Mouse (Mus musculus) E14TG2a.4 (cell line): ENCODE results near the gene Gch1.

ENCODE experiments used
- H3K27me3 ChIP-seq: 2 replicates; pipeline ENCODE4 v1.6.1; 2014; ENCODE audit warnings: low read length, control low read depth; ENCODE audit not compliant: insufficient read depth
- H3K36me3 ChIP-seq: 2 replicates; pipeline ENCODE4 v1.6.1; 2014; ENCODE audit warnings: low read length, control low read depth; ENCODE audit not compliant: insufficient read depth
- H3K4me1 ChIP-seq: replicated peaks from 2 replicates; pipeline ENCODE4 v1.6.1; 2014; ENCODE audit warnings: low read depth, low read length, control low read depth
- H3K4me3 ChIP-seq: replicated peaks from 2 replicates; pipeline ENCODE4 v1.5.1; 2014; ENCODE audit warnings: mild to moderate bottlenecking, low read length
- H3K9me3 ChIP-seq: 2 replicates; pipeline ENCODE4 v1.6.1; 2014; ENCODE audit warnings: low read length, control low read depth
- CTCF ChIP-seq: conservative IDR thresholded peaks from 2 replicates; pipeline ENCODE4 v1.5.1; 2014; ENCODE audit warnings: low read length
- NANOG ChIP-seq: IDR thresholded peaks from 2 replicates; pipeline ENCODE4 v1.6.1; 2014; ENCODE audit warnings: borderline replicate concordance, low read length, mixed read lengths
- POU5F1 ChIP-seq: IDR thresholded peaks from 2 replicates; pipeline ENCODE4 v1.6.1; 2014; ENCODE audit warnings: low read length, borderline replicate concordance

The Gch1 gene

DNA sequence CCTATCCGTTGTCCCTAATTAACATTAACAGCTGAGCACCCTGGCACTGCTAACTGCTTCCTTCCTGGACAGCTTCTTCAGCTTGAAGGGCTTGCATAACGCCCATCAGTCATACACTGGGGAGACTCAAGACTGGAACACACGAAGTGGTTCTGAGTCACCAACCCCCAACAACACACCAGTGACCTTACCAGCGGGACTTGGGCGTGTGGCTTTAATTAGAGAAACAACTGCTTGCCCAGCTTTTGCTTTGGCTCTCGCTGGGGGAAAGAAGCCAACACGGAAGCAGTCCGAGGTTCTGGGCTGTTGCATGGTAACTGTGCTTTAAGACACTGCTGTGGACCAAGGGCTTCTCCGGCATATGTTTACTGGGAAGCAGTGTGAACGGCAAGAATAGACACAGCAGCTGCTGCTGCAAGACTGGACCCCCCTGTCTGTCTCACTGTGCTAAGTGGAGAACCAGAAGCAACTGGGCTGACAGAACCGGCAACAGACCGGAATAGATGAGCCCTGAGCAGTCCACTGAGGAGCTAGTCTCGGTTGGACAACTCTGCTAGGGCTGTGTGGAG, 11.3 kb downstream of the Gch1 start:
- H3K36me3 ChIP-seq = no peaks in the 10 kb centered on the region
- no peaks in the 10 kb centered on the region for H3K9me3 ChIP-seq
- H3K27me3 ChIP-seq = no peaks in the 10 kb centered on the region
- TF ChIP-seq POU5F1 (no peak), CTCF (no peak), NANOG (no peak)
- no peaks in the 10 kb centered on the region for H3K4me1 ChIP-seq
- no peak overlapping the region for H3K4me3 ChIP-seq

DNA sequence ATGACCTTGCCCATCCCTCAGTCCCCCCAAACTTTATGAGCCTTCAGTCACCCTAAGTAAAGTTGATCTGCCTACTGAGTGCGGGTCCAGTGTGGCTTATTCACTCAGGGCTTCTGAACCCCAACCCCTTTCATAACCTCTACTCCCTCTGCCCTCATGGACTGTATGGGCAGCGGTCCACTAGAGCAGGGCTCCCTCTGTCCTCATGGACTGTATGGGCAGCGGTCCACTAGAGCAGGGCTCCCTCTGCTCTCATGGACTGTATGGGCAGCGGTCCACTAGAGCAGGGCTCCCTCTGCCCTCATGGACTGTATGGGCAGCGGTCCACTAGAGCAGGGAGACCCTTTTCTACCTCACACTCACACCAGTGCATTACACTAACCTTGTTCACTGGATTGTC, 13.0 kb downstream of the Gch1 start:
- no peaks in the 10 kb centered on the region for H3K36me3 ChIP-seq
- no peak for TF ChIP-seq CTCF
- no peak for TF ChIP-seq NANOG
- no peak for TF ChIP-seq POU5F1
- no peaks in the 10 kb centered on the region for H3K9me3 ChIP-seq
- H3K4me1 ChIP-seq = no peaks in the 10 kb centered on the region
- no peaks in the 10 kb centered on the region for H3K27me3 ChIP-seq
- H3K4me3 ChIP-seq = no peak overlapping the region

DNA sequence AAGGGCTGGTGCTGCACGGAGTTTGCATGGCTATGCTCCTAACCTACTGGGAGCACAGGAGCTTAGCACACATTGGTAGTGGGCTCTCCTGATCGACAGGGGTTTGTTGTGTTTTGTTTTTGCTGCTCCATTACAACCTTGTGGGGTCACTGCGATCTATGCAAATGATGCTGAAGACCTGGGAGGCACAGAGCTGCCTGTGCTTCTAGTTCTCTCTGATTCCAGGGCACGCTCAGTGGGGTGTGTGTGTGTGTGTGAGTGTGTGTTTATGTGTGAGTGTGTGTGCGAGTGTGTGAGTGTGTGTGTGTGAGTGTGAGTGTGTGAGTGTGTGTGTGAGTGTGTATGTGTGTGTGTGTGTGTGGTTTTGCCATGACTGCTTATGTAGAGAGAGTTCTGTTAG, 14.1 kb downstream of the Gch1 start:
- Histone ChIP-seq H3K36me3 (no peaks in the 10 kb centered on the region), H3K4me3 (no peak overlapping the region), H3K9me3 (no peaks in the 10 kb centered on the region), H3K27me3 (no peaks in the 10 kb centered on the region), H3K4me1 (no peaks in the 10 kb centered on the region)
- TF ChIP-seq POU5F1 (no peak), NANOG (no peak)

DNA sequence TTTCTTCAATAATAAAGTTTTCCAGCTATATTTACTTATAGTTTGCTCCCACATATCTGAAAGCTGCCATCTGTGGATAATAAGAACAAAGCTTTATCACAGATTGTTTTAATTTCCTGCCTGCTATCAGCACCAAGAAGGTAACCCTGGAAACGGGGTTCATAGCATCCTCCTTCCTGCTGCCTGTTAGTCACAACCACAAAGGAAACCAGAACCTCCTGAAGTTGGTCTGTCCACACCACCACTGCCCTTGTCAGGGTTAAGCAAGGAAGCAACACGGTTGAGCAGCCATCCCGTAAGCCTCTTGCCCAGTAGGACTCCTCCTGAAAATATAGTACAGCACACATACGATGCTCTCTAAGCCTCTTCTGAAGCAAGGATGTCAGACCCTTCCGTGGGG, 17.1 kb downstream of the Gch1 start:
- Histone ChIP-seq H3K36me3 (no peaks in the 10 kb centered on the region), H3K9me3 (no peaks in the 10 kb centered on the region), H3K4me3 (no peak overlapping the region), H3K4me1 (no peaks in the 10 kb centered on the region), H3K27me3 (no peaks in the 10 kb centered on the region)
- TF ChIP-seq NANOG (no peak), CTCF (no peak)

DNA sequence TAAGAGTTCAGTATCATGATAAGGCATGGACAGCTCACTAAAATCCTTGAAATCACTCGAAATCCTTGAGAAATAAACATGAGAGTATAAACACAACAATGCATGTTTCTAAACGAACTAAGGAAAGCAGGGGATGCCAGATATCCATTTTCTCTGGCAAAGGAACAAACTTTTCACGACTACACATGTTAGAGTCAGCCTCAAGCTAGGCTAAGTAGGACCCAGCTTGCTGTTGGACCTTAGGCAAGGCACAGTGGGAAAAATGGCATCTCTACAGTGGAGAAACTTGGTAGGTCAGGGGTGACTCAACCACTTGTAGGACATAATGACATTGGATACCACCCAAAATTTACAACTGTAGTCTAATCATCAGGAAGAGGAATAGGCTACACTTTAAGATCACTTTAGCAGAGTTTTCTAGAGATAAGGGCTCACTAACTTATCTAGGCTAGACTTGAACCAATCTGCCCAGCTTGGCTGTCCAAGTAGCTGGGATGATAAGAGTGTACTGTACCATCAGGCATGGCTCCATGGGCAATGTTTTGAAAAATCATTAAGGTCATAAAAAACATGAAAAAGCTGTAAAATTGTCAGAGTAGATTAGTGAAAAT, 18.6 kb downstream of the Gch1 start:
- Histone ChIP-seq H3K27me3 (no peaks in the 10 kb centered on the region), H3K36me3 (no peaks in the 10 kb centered on the region), H3K9me3 (no peaks in the 10 kb centered on the region), H3K4me3 (no peak overlapping the region), H3K4me1 (no peaks in the 10 kb centered on the region)
- no peak for TF ChIP-seq CTCF
- no peak for TF ChIP-seq NANOG
- no peak for TF ChIP-seq POU5F1

DNA sequence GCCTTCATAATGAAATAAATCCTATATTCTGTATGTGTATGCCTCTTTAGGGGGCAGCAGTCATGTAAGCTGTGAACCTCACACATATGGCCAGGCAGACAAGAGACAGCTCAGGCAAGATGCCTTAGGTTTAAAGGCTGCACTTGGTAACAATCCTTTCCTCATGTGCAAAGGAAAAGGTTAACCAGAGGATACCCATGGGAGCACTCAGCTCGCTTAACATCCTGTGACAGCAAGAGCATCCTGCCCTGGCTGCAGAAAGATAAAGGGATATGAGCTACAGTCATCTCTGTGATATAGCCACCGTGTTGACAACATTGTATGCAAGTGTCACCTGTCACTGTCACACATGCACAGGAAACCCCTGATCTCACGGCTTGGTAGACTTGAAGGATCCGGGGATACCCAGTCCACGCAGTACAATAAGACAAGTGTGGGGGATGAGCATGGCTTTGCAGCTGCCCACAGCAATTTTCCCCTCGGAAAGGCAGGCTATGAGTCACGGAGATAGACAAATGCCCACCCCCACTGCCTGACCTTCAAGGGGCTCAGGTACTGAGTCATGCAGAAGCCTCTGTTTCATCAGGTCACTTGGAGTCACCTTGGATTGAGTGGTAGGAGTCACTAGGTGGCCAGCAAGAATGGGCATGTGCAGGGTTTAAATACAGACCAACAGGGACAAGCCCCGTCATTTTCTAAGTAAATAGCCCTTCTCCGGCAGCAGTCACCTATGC, 19.4 kb downstream of the Gch1 start:
- Histone ChIP-seq H3K4me1 (no peaks in the 10 kb centered on the region), H3K36me3 (no peaks in the 10 kb centered on the region), H3K4me3 (no peak overlapping the region), H3K9me3 (no peaks in the 10 kb centered on the region), H3K27me3 (no peaks in the 10 kb centered on the region)
- TF ChIP-seq CTCF (no peak), NANOG (no peak), POU5F1 (no peak)

DNA sequence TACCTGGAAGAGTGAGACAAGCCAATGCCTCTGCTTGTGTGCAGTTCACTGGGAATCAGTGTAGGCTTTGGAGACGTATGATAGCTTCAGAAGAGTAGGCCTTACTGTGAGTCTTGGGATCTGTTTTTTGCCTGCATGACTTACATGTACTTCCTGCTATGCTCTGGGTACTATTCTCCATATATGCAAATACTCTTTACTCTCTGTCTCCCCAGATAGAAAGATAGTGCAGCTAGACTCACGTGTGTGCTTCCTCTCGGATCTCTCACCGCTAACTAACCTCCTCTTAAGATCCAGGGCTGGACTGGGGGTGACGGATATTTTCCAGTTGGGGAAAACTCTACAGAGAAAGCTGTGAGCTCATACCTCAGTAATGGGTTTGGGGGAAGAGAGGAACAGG, 23.5 kb downstream of the Gch1 start:
- Histone ChIP-seq H3K4me1 (no peaks in the 10 kb centered on the region), H3K36me3 (no peaks in the 10 kb centered on the region), H3K27me3 (no peaks in the 10 kb centered on the region), H3K9me3 (no peaks in the 10 kb centered on the region), H3K4me3 (no peak overlapping the region)
- TF ChIP-seq POU5F1 = no peak
- TF ChIP-seq CTCF = no peak
- no peak for TF ChIP-seq NANOG

DNA sequence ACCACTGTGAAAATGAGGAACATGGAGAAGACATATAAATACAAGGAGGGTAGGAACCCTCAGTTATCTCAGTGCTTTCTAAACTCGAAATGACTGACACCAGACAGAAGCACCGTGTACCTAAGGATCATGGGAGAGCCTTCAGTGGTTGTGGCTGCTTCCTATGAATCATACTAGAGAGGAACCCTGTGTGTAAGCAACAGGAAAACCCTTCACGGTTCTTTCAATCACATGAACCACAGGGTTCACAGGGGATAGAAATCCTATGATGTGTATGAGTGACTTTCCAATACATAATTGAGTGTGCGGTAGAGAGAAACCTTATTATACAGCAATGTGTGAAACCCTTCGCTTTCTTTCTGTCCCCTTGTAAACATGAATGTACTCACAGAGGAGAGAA, 24.1 kb downstream of the Gch1 start:
- H3K36me3 ChIP-seq = no peaks in the 10 kb centered on the region
- H3K4me1 ChIP-seq = no peaks in the 10 kb centered on the region
- no peaks in the 10 kb centered on the region for H3K27me3 ChIP-seq
- no peak for TF ChIP-seq POU5F1
- no peak for TF ChIP-seq NANOG
- TF ChIP-seq CTCF = no peak
- H3K4me3 ChIP-seq = no peak overlapping the region
- H3K9me3 ChIP-seq = no peaks in the 10 kb centered on the region
